Mouse (Mus musculus) liver, embryonic 13.5 days (tissue): ENCODE data around the gene Crebl2. TPM values are rescaled to one million over a fixed set of nuclear protein-coding genes. Genes with fewer than 3 reads are reported as not detected.

Source experiments
- ATAC-seq: fragments of 200-750 bp; cut with Nextera tagmentation; 2 replicates; pipeline ENCODE4 v1.8.0; 2017; ENCODE audit warnings: low read depth, mild to moderate bottlenecking, moderate number of reproducible peaks, moderate library complexity
- DNase-seq: peaks from one replicate; pipeline ENCODE4 v3.0.0; 2022
- H3K27ac ChIP-seq: fragments of 300-500 bp; sonication (generic); 2 replicates; pipeline ENCODE4 v1.5.1; 2015; ENCODE audit warnings: moderate library complexity, mild to moderate bottlenecking, inconsistent platforms
- H3K27me3 ChIP-seq: fragments of 300-500 bp; sonication (generic); 2 replicates; pipeline ENCODE4 v1.6.1; 2015; ENCODE audit warnings: mild to moderate bottlenecking, inconsistent platforms
- H3K36me3 ChIP-seq: fragments of 300-500 bp; sonication (generic); 2 replicates; pipeline ENCODE4 v1.6.1; 2015; ENCODE audit warnings: mild to moderate bottlenecking, inconsistent platforms
- H3K4me1 ChIP-seq: fragments of 300-500 bp; sonication (generic); replicated peaks from 2 replicates; pipeline ENCODE4 v1.6.1; 2015; ENCODE audit warnings: inconsistent platforms
- H3K4me2 ChIP-seq: fragments of 300-500 bp; sonication (generic); 2 replicates; pipeline ENCODE4 v1.6.1; 2015; ENCODE audit warnings: inconsistent platforms, mild to moderate bottlenecking, moderate library complexity
- H3K4me3 ChIP-seq: fragments of 300-500 bp; sonication (generic); replicated peaks from 2 replicates; pipeline ENCODE4 v1.5.1; 2015; ENCODE audit warnings: mild to moderate bottlenecking, inconsistent platforms
- H3K9ac ChIP-seq: fragments of 300-500 bp; sonication (generic); 2 replicates; pipeline ENCODE4 v1.6.1; 2015; ENCODE audit warnings: mild to moderate bottlenecking, inconsistent platforms
- H3K9me3 ChIP-seq: fragments of 300-500 bp; sonication (generic); replicated peaks from 2 replicates; pipeline ENCODE4 v1.6.1; 2016; ENCODE audit warnings: inconsistent platforms
- WGBS: fragments of 180-500 bp; shearing (Covaris S2); methylation state at CpG from one replicate; pipeline ENCODE4 v1.1.7; 2015; ENCODE audit not compliant: insufficient replicate concordance; 5-methylcytosine and 5-hydroxymethylcytosine counted together
- polyA plus RNA-seq: library from polyadenylated mRNA; unstranded; fragments of >200 nt; fragmentation: Nextera tagmentation; extraction: Ambion mirVana; gene quantifications from 2 replicates; pipeline ENCODE4 v1.2.1, GENCODE M21; 2015

The Crebl2 gene
- polyA plus RNA-seq, 1 experiment from 2014 or later: 1.3 TPM

- H3K4me2 ChIP-seq: no peak overlapping the region
- H3K4me1 ChIP-seq: peaks cover 15% of the 10 kb centered on the region
- WGBS: 63% methylated on average over 10 of the region's 10 CpGs
- no peak overlapping the region for H3K27ac ChIP-seq
- H3K9me3 ChIP-seq: no peaks in the 10 kb centered on the region
- H3K4me3 ChIP-seq: no peak overlapping the region
- H3K9ac ChIP-seq: no peak overlapping the region
- H3K36me3 ChIP-seq: no peaks in the 10 kb centered on the region
- H3K27me3 ChIP-seq: no peaks in the 10 kb centered on the region
- no peak for DNase-seq
- no peak for ATAC-seq
Observed at GRCm38 (mm10) chr6:134796297-134796696, 33.7 kb upstream of the Crebl2 start.

GRCm38 (mm10) chr6:134801483-134801882 lies 28.5 kb upstream of the Crebl2 start:
- Histone ChIP-seq H3K4me2 (no peak overlapping the region), H3K27me3 (no peaks in the 10 kb centered on the region), H3K9ac (no peak overlapping the region), H3K27ac (no peak overlapping the region), H3K4me3 (no peak overlapping the region), H3K9me3 (no peaks in the 10 kb centered on the region), H3K36me3 (no peaks in the 10 kb centered on the region), H3K4me1 (no peaks in the 10 kb centered on the region)
- no peak for DNase-seq
- no peak for ATAC-seq
- 78% methylated on average over 1 of the region's 1 CpGs for whole genome bisulfite sequencing

GRCm38 (mm10) chr6:134802641-134803043 lies 27.3 kb upstream of the Crebl2 start:
- H3K4me2 ChIP-seq: no peak overlapping the region
- no peak overlapping the region for H3K27ac ChIP-seq
- no peak overlapping the region for H3K9ac ChIP-seq
- ATAC-seq (no peak), DNase-seq (no peak)
- 69% methylated on average over 9 of the region's 9 CpGs for WGBS
- no peaks in the 10 kb centered on the region for H3K9me3 ChIP-seq
- no peaks in the 10 kb centered on the region for H3K27me3 ChIP-seq
- H3K4me3 ChIP-seq: no peak overlapping the region
- H3K4me1 ChIP-seq: no peaks in the 10 kb centered on the region
- no peaks in the 10 kb centered on the region for H3K36me3 ChIP-seq

- H3K27ac ChIP-seq: no peak overlapping the region
- no peak overlapping the region for H3K4me2 ChIP-seq
- 71% methylated on average over 5 of the region's 5 CpGs for WGBS
- no peak overlapping the region for H3K9ac ChIP-seq
- H3K27me3 ChIP-seq: no peaks in the 10 kb centered on the region
- H3K4me1 ChIP-seq: no peaks in the 10 kb centered on the region
- H3K4me3 ChIP-seq: no peak overlapping the region
- no peak for DNase-seq
- H3K36me3 ChIP-seq: no peaks in the 10 kb centered on the region
- no peaks in the 10 kb centered on the region for H3K9me3 ChIP-seq
- ATAC-seq: no peak
Observed at GRCm38 (mm10) chr6:134804736-134805277, 25.1 kb upstream of the Crebl2 start.

GRCm38 (mm10) chr6:134806130-134806529 lies 23.8 kb upstream of the Crebl2 start:
- no peak for ATAC-seq
- WGBS: 34% methylated on average over 6 of the region's 6 CpGs

GRCm38 (mm10) chr6:134807091-134807490 lies 22.9 kb upstream of the Crebl2 start:
- ATAC-seq (no peak), DNase-seq (no peak)
- no peak overlapping the region for H3K4me2 ChIP-seq
- H3K4me1 ChIP-seq: no peaks in the 10 kb centered on the region
- H3K36me3 ChIP-seq: no peaks in the 10 kb centered on the region
- no peak overlapping the region for H3K27ac ChIP-seq
- H3K9ac ChIP-seq: no peak overlapping the region
- H3K9me3 ChIP-seq: no peaks in the 10 kb centered on the region
- no peaks in the 10 kb centered on the region for H3K27me3 ChIP-seq
- H3K4me3 ChIP-seq: no peak overlapping the region
- 36% methylated on average over 2 of the region's 2 CpGs for WGBS

More at GRCm38 (mm10) chr6:134806130-134806529, 23.8 kb upstream of the Crebl2 start:
- H3K4me2 ChIP-seq: no peak overlapping the region
- H3K27me3 ChIP-seq: no peaks in the 10 kb centered on the region
- no peak for DNase-seq
- H3K27ac ChIP-seq: no peak overlapping the region
- no peaks in the 10 kb centered on the region for H3K4me1 ChIP-seq
- H3K9me3 ChIP-seq: no peaks in the 10 kb centered on the region
- no peak overlapping the region for H3K4me3 ChIP-seq
- H3K36me3 ChIP-seq: no peaks in the 10 kb centered on the region
- no peak overlapping the region for H3K9ac ChIP-seq

- Histone ChIP-seq H3K4me2 (no peak overlapping the region), H3K4me1 (no peaks in the 10 kb centered on the region), H3K36me3 (no peaks in the 10 kb centered on the region), H3K9ac (no peak overlapping the region), H3K4me3 (no peak overlapping the region), H3K27ac (no peak overlapping the region), H3K27me3 (no peaks in the 10 kb centered on the region), H3K9me3 (no peaks in the 10 kb centered on the region)
- 79% methylated on average over 11 of the region's 11 CpGs for WGBS
- ATAC-seq (no peak), DNase-seq (no peak)
Observed at GRCm38 (mm10) chr6:134807794-134808193, 22.2 kb upstream of the Crebl2 start.

- H3K4me1 ChIP-seq: no peaks in the 10 kb centered on the region
- WGBS: 60% methylated on average over 1 of the region's 1 CpGs
- H3K9ac ChIP-seq: no peak overlapping the region
- ATAC-seq: no peak
- no peak for DNase-seq
- H3K36me3 ChIP-seq: no peaks in the 10 kb centered on the region
- H3K4me3 ChIP-seq: no peak overlapping the region
- H3K27me3 ChIP-seq: no peaks in the 10 kb centered on the region
- H3K27ac ChIP-seq: no peak overlapping the region
- H3K9me3 ChIP-seq: no peaks in the 10 kb centered on the region
- H3K4me2 ChIP-seq: no peak overlapping the region
Observed at GRCm38 (mm10) chr6:134813066-134813465, 16.9 kb upstream of the Crebl2 start.

GRCm38 (mm10) chr6:134817051-134817928 lies 12.7 kb upstream of the Crebl2 start:
- H3K27me3 ChIP-seq: no peaks in the 10 kb centered on the region
- H3K9me3 ChIP-seq: no peaks in the 10 kb centered on the region
- H3K36me3 ChIP-seq: no peaks in the 10 kb centered on the region
- H3K9ac ChIP-seq: no peak overlapping the region
- no peak overlapping the region for H3K4me2 ChIP-seq
- no peak overlapping the region for H3K27ac ChIP-seq
- 62% methylated on average over 12 of the region's 12 CpGs for WGBS
- no peak for DNase-seq
- no peak for ATAC-seq
- no peaks in the 10 kb centered on the region for H3K4me1 ChIP-seq
- no peak overlapping the region for H3K4me3 ChIP-seq

GRCm38 (mm10) chr6:134819741-134820140 lies 10.2 kb upstream of the Crebl2 start:
- Histone ChIP-seq H3K4me1 (no peaks in the 10 kb centered on the region; the same call in 1 of the 2 replicates), H3K4me2 (no peak overlapping the region), H3K4me3 (no peak overlapping the region), H3K27me3 (no peaks in the 10 kb centered on the region), H3K9ac (no peak overlapping the region), H3K36me3 (no peaks in the 10 kb centered on the region), H3K9me3 (no peaks in the 10 kb centered on the region), H3K27ac (no peak overlapping the region)
- DNase-seq: no peak
- 50% methylated on average over 5 of the region's 5 CpGs for WGBS
- no peak for ATAC-seq

GRCm38 (mm10) chr6:134820411-134820810 lies 9.5 kb upstream of the Crebl2 start:
- no peak for ATAC-seq
- H3K4me3 ChIP-seq: no peak overlapping the region
- H3K4me2 ChIP-seq: no peak overlapping the region
- no peaks in the 10 kb centered on the region; the same call in 1 of the 2 replicates for H3K4me1 ChIP-seq
- H3K9me3 ChIP-seq: no peaks in the 10 kb centered on the region
- H3K9ac ChIP-seq: no peak overlapping the region
- WGBS: 57% methylated on average over 6 of the region's 6 CpGs
- no peaks in the 10 kb centered on the region for H3K27me3 ChIP-seq
- DNase-seq: no peak
- no peaks in the 10 kb centered on the region for H3K36me3 ChIP-seq
- no peak overlapping the region for H3K27ac ChIP-seq

GRCm38 (mm10) chr6:134822844-134823243 lies 7.1 kb upstream of the Crebl2 start:
- ATAC-seq: no peak
- Histone ChIP-seq H3K27ac (no peak overlapping the region), H3K36me3 (no peaks in the 10 kb centered on the region), H3K4me1 (no peaks in the 10 kb centered on the region; the same call in 1 of the 2 replicates), H3K9ac (no peak overlapping the region), H3K9me3 (no peaks in the 10 kb centered on the region), H3K4me3 (no peak overlapping the region), H3K27me3 (no peaks in the 10 kb centered on the region), H3K4me2 (no peak overlapping the region)
- DNase-seq: no peak
- 45% methylated on average over 10 of the region's 10 CpGs for WGBS
